Mouse (Mus musculus) ES-E14 (cell line): Measurements from ENCODE around the gene Mtcl1.

ENCODE experiments used
- CHD2 ChIP-seq: IDR thresholded peaks from 2 replicates; pipeline ENCODE4 v1.6.1; 2014; ENCODE audit warnings: mild to moderate bottlenecking, low read depth, low read length, inconsistent platforms
- HCFC1 ChIP-seq: IDR thresholded peaks from 2 replicates; pipeline ENCODE4 v1.6.1; 2012; ENCODE audit warnings: low read length, inconsistent platforms, borderline replicate concordance; ENCODE audit not compliant: insufficient read depth
- MAFK ChIP-seq: IDR thresholded peaks from 2 replicates; pipeline ENCODE4 v1.6.1; 2014; ENCODE audit warnings: mild to moderate bottlenecking, low read depth, low read length, inconsistent platforms; ENCODE audit not compliant: insufficient read depth
- ZC3H11A ChIP-seq: IDR thresholded peaks from 2 replicates; pipeline ENCODE4 v1.6.1; 2012; ENCODE audit warnings: low read depth, mild to moderate bottlenecking, inconsistent platforms, low read length, borderline replicate concordance
- ZNF384 ChIP-seq: IDR thresholded peaks from 2 replicates; pipeline ENCODE4 v1.6.1; 2012; ENCODE audit warnings: low read depth, low read length, inconsistent platforms

- TF ChIP-seq HCFC1 (no peak), ZNF384 (no peak), CHD2 (no peak), ZC3H11A (no peak), MAFK (no peak)
Measured at GRCm38 (mm10) chr17:66317576-66317975, 132.0 kb downstream of the Mtcl1 start.
